Mouse (Mus musculus): ENCODE measurements around the gene Pip4k2a. TPM values are rescaled to one million over a fixed set of nuclear protein-coding genes. Genes with fewer than 3 reads are reported as not detected.
A peak's percentile ranks its signal among the peaks of the same experiment; 100 is the strongest.

The Pip4k2a gene
- 7.4 TPM in 2 replicates for polyA plus RNA-seq (2014; fragmentation: Nextera tagmentation; extraction: Ambion mirVana)

- Histone ChIP-seq H3K4me1 (ENCODE audit: control insufficient read depth in 2 of 2, insufficient read depth in 2 of 2, low read length in 2 of 2) (peaks cover 7 to 13% of the 10 kb centered on the region in 2 experiments), H3K4me3 (ENCODE audit: control insufficient read depth in 1 of 2, insufficient read depth in 1 of 2, low read depth in 1 of 2, low read length in 2 of 2) (peak within 1 kb of the TSS; percentile 69 to 87), H3K9ac (ENCODE audit: low read length) (peak within 1 kb of the TSS; percentile 84), H3K9me3 (ENCODE audit: control insufficient read depth, low read length) (no peaks in the 10 kb centered on the region), H3K27ac (replicated peaks in 1 of 2; ENCODE audit: control insufficient read depth in 1 of 2, insufficient read depth in 1 of 2, low read depth in 2 of 2, low read length in 2 of 2) (peak within 1 kb of the TSS; percentile 57 to 91), H3K36me3 (ENCODE audit: control insufficient read depth, insufficient read depth, low read length) (no peaks in the 10 kb centered on the region), H3K4me2 (ENCODE audit: low read length) (peak within 1 kb of the TSS; percentile 90), H3K27me3 (ENCODE audit: control insufficient read depth, insufficient read depth, low read length) (no peaks in the 10 kb centered on the region)
- under 1% methylated on average over 66 of the region's 66 CpGs for WGBS
- peak; percentile 96 for ATAC-seq (ENCODE audit: insufficient number of reproducible peaks, insufficient read depth, low FRiP score, low read depth)
These were observed at the start of gene Pip4k2a, which contains the start of gene 4930426L09Rik for GRCm38 (mm10) chr2:18998054-18998478. Gene Pip4k2a (minus strand): TSS chr2:18998126. Gene 4930426L09Rik (plus strand): TSS chr2:18998343.

- 61% methylated on average over 4 of the region's 4 CpGs for WGBS
- Histone ChIP-seq H3K27me3 (ENCODE audit: control insufficient read depth, insufficient read depth, low read length) (no peaks in the 10 kb centered on the region), H3K9ac (ENCODE audit: low read length) (no peak overlapping the region), H3K9me3 (ENCODE audit: control insufficient read depth, low read length) (no peaks in the 10 kb centered on the region), H3K4me2 (ENCODE audit: low read length) (no peak overlapping the region), H3K36me3 (ENCODE audit: control insufficient read depth, insufficient read depth, low read length) (no peaks in the 10 kb centered on the region), H3K4me1 (ENCODE audit: control insufficient read depth in 2 of 2, insufficient read depth in 2 of 2, low read length in 2 of 2) (0 out of 4 replicates have a peak, but pooled peaks cover 0 to 2% of the 10 kb centered on the region in 2 experiments), H3K4me3 (ENCODE audit: control insufficient read depth in 1 of 2, insufficient read depth in 1 of 2, low read depth in 1 of 2, low read length in 2 of 2) (no peak overlapping the region), H3K27ac (replicated peaks in 1 of 2; ENCODE audit: control insufficient read depth in 1 of 2, insufficient read depth in 1 of 2, low read depth in 2 of 2, low read length in 2 of 2) (peak overlapping the region in 1 of 2 experiments; percentile 43; a peak in 1 of 4 replicates)
- ATAC-seq (ENCODE audit: insufficient number of reproducible peaks, insufficient read depth, low FRiP score, low read depth), result no peak
These were observed 40.1 kb upstream of the Pip4k2a start for GRCm38 (mm10) chr2:19037907-19038570.

- no peak for ATAC-seq (ENCODE audit: insufficient number of reproducible peaks, insufficient read depth, low FRiP score, low read depth)
- Histone ChIP-seq H3K27ac (replicated peaks in 1 of 2; ENCODE audit: control insufficient read depth in 1 of 2, insufficient read depth in 1 of 2, low read depth in 2 of 2, low read length in 2 of 2) (no peak overlapping the region), H3K9ac (ENCODE audit: low read length) (no peak overlapping the region), H3K4me1 (ENCODE audit: control insufficient read depth in 2 of 2, insufficient read depth in 2 of 2, low read length in 2 of 2) (0 out of 4 replicates have a peak, but pooled peaks cover 0 to 2% of the 10 kb centered on the region in 2 experiments), H3K4me3 (ENCODE audit: control insufficient read depth in 1 of 2, insufficient read depth in 1 of 2, low read depth in 1 of 2, low read length in 2 of 2) (no peak overlapping the region), H3K4me2 (ENCODE audit: low read length) (no peak overlapping the region), H3K27me3 (ENCODE audit: control insufficient read depth, insufficient read depth, low read length) (no peaks in the 10 kb centered on the region), H3K9me3 (ENCODE audit: control insufficient read depth, low read length) (no peaks in the 10 kb centered on the region), H3K36me3 (ENCODE audit: control insufficient read depth, insufficient read depth, low read length) (no peaks in the 10 kb centered on the region)
- 29% methylated on average over 4 of the region's 4 CpGs for WGBS
These were observed 39.5 kb upstream of the Pip4k2a start for GRCm38 (mm10) chr2:19037430-19037829.

GRCm38 (mm10) chr2:19024807-19025206, 26.9 kb upstream of the Pip4k2a start:
- ATAC-seq (ENCODE audit: insufficient number of reproducible peaks, insufficient read depth, low FRiP score, low read depth), result 0 out of 2 replicates have a peak, but pooled peaks have one; percentile 56
- no peak overlapping the region for H3K4me3 ChIP-seq (ENCODE audit: control insufficient read depth in 1 of 2, insufficient read depth in 1 of 2, low read depth in 1 of 2, low read length in 2 of 2)
- H3K27ac ChIP-seq (replicated peaks in 1 of 2; ENCODE audit: control insufficient read depth in 1 of 2, insufficient read depth in 1 of 2, low read depth in 2 of 2, low read length in 2 of 2), result peak overlapping the region in 1 of 2 experiments; percentile 19; a peak in 1 of 4 replicates
- peaks cover 2 to 18% of the 10 kb centered on the region in 2 experiments for H3K4me1 ChIP-seq (ENCODE audit: control insufficient read depth in 2 of 2, insufficient read depth in 2 of 2, low read length in 2 of 2)
- H3K9ac ChIP-seq (ENCODE audit: low read length), result no peak overlapping the region
- H3K9me3 ChIP-seq (ENCODE audit: control insufficient read depth, low read length), result peaks cover under 1% of the 10 kb centered on the region; the same call in 1 of the 2 replicates
- no peaks in the 10 kb centered on the region for H3K36me3 ChIP-seq (ENCODE audit: control insufficient read depth, insufficient read depth, low read length)
- no peak overlapping the region for H3K4me2 ChIP-seq (ENCODE audit: low read length)
- H3K27me3 ChIP-seq (ENCODE audit: control insufficient read depth, insufficient read depth, low read length), result no peaks in the 10 kb centered on the region
- 18% methylated on average over 2 of the region's 2 CpGs for WGBS

- WGBS, result 87% methylated on average over 2 of the region's 2 CpGs
- Histone ChIP-seq H3K36me3 (ENCODE audit: control insufficient read depth, insufficient read depth, low read length) (no peaks in the 10 kb centered on the region), H3K4me1 (ENCODE audit: control insufficient read depth in 2 of 2, insufficient read depth in 2 of 2, low read length in 2 of 2) (peaks cover 0 to 18% of the 10 kb centered on the region in 2 experiments; a peak in 3 of 4 replicates), H3K4me3 (ENCODE audit: control insufficient read depth in 1 of 2, insufficient read depth in 1 of 2, low read depth in 1 of 2, low read length in 2 of 2) (no peak overlapping the region), H3K4me2 (ENCODE audit: low read length) (no peak overlapping the region), H3K9ac (ENCODE audit: low read length) (no peak overlapping the region), H3K27ac (replicated peaks in 1 of 2; ENCODE audit: control insufficient read depth in 1 of 2, insufficient read depth in 1 of 2, low read depth in 2 of 2, low read length in 2 of 2) (no peak overlapping the region), H3K9me3 (ENCODE audit: control insufficient read depth, low read length) (no peaks in the 10 kb centered on the region), H3K27me3 (ENCODE audit: control insufficient read depth, insufficient read depth, low read length) (no peaks in the 10 kb centered on the region)
- no peak for ATAC-seq (ENCODE audit: insufficient number of reproducible peaks, insufficient read depth, low FRiP score, low read depth)
These were observed 20.1 kb upstream of the Pip4k2a start for GRCm38 (mm10) chr2:19018034-19018433.

- H3K4me2 ChIP-seq (ENCODE audit: low read length), result no peak overlapping the region
- no peak overlapping the region for H3K27ac ChIP-seq (replicated peaks in 1 of 2; ENCODE audit: control insufficient read depth in 1 of 2, insufficient read depth in 1 of 2, low read depth in 2 of 2, low read length in 2 of 2)
- ATAC-seq (ENCODE audit: insufficient number of reproducible peaks, insufficient read depth, low FRiP score, low read depth), result no peak
- no peaks in the 10 kb centered on the region for H3K27me3 ChIP-seq (ENCODE audit: control insufficient read depth, insufficient read depth, low read length)
- no peaks in the 10 kb centered on the region for H3K9me3 ChIP-seq (ENCODE audit: control insufficient read depth, low read length)
- H3K4me3 ChIP-seq (ENCODE audit: control insufficient read depth in 1 of 2, insufficient read depth in 1 of 2, low read depth in 1 of 2, low read length in 2 of 2), result no peak overlapping the region
- H3K4me1 ChIP-seq (ENCODE audit: control insufficient read depth in 2 of 2, insufficient read depth in 2 of 2, low read length in 2 of 2), result peaks cover 0 to 8% of the 10 kb centered on the region in 2 experiments; a peak in 2 of 4 replicates
- H3K9ac ChIP-seq (ENCODE audit: low read length), result no peak overlapping the region
- 86% methylated on average over 1 of the region's 1 CpGs for WGBS
- no peaks in the 10 kb centered on the region for H3K36me3 ChIP-seq (ENCODE audit: control insufficient read depth, insufficient read depth, low read length)
These were observed 18.9 kb upstream of the Pip4k2a start for GRCm38 (mm10) chr2:19016839-19017238.

- no peak overlapping the region for H3K4me3 ChIP-seq (ENCODE audit: control insufficient read depth in 1 of 2, insufficient read depth in 1 of 2, low read depth in 1 of 2, low read length in 2 of 2)
- H3K4me1 ChIP-seq (ENCODE audit: control insufficient read depth in 2 of 2, insufficient read depth in 2 of 2, low read length in 2 of 2), result peaks cover 0 to 3% of the 10 kb centered on the region in 2 experiments; a peak in 2 of 4 replicates
- no peaks in the 10 kb centered on the region for H3K36me3 ChIP-seq (ENCODE audit: control insufficient read depth, insufficient read depth, low read length)
- no peak for ATAC-seq (ENCODE audit: insufficient number of reproducible peaks, insufficient read depth, low FRiP score, low read depth)
- H3K27me3 ChIP-seq (ENCODE audit: control insufficient read depth, insufficient read depth, low read length), result no peaks in the 10 kb centered on the region
- no peak overlapping the region for H3K27ac ChIP-seq (replicated peaks in 1 of 2; ENCODE audit: control insufficient read depth in 1 of 2, insufficient read depth in 1 of 2, low read depth in 2 of 2, low read length in 2 of 2)
- H3K9ac ChIP-seq (ENCODE audit: low read length), result no peak overlapping the region
- no peaks in the 10 kb centered on the region for H3K9me3 ChIP-seq (ENCODE audit: control insufficient read depth, low read length)
- no peak overlapping the region for H3K4me2 ChIP-seq (ENCODE audit: low read length)
- 77% methylated on average over 5 of the region's 5 CpGs for WGBS
These were observed 18.4 kb upstream of the Pip4k2a start for GRCm38 (mm10) chr2:19016348-19016747.
